Mouse (Mus musculus) lung, postnatal 0 days (tissue): ENCODE data around the gene Ankrd12.

ENCODE experiments used
- CTCF ChIP-seq: IDR thresholded peaks from 2 replicates; pipeline ENCODE4 v1.5.1; 2016; ENCODE audit warnings: antibody characterized with exemption, mild to moderate bottlenecking
- EP300 ChIP-seq: IDR thresholded peaks from 2 replicates; pipeline ENCODE4 v1.6.1; 2016; ENCODE audit warnings: antibody characterized with exemption, mild to moderate bottlenecking, control low read depth

DNA sequence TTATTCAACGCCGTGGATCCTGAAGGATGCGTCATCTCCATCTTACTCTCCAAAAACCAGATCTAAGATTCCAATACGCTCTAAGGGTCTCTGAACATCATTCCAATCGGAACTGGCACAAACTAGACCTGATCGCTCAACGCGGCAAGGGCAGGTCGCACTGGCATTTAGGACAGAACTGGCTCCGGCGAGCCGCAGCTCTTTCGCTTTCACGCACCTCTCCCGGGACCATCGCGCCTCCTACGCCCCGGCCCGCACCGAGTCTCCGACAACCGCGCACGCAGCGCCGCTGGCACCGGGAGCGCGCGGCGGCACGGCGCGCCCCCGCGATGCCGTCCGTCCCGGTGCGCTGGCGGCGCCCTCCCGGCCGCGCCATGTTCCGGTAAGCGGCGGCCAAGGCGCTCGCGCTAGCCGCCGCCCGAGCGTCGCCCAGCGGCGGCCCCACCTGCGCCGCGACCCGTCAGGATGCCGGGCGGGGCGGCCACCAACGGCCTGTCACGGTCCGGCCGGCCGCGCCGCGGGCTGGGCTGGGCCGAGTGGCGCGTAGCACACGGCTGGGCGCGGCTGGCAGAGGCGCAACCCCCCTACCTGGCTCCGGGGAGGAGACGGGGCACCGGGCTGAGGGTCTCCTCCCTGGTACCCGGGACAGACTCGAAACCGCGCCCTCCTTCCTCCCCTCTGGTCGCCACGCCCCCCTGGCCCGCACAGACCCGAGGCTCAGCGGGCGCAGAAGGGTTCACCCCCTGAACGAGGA, 538 bp downstream of the Ankrd12 start:
- TF ChIP-seq CTCF (no peak), EP300 (no peak)
